Mouse (Mus musculus): Measurements from ENCODE around the gene Fgd5. TPM values are rescaled to one million over a fixed set of nuclear protein-coding genes. Genes with fewer than 3 reads are reported as not detected.

Fgd5 gene
- polyA plus RNA-seq, 1 experiment from 2014 or later, result 6.2 TPM

DNA sequence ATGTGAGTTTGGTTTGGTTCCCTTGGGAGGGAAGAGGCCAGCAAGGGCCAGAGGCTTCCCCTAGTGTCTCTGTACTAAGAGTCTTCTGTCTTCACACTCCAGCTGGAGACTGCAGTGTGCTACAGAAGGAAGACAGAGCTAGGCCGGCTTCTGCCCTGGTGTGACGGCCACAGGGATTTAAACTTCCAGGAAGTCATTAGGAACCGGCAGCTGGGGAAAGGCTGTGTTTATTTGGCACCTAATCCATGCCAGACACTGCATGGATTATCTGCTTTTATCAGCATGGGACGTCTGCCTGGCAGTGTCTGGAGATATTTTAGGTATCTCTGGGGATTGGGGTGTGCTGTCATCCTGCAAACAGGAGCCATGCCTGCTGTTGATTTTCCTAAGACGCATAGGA is 57.7 kb downstream of the Fgd5 start:
- WGBS, result 56% methylated on average over 5 of the region's 5 CpGs
- no peak overlapping the region for H3K27ac ChIP-seq (ENCODE audit: low read depth, low read length)
- ATAC-seq (ENCODE audit: insufficient read depth, low FRiP score, low TSS enrichment) (no peak), DNase-seq (ENCODE audit: low spot score) (no peak)
- H3K4me3 ChIP-seq (ENCODE audit: low read depth, low read length), result no peak overlapping the region
- H3K27me3 ChIP-seq (ENCODE audit: control insufficient read depth, insufficient read depth, low read length), result no peaks in the 10 kb centered on the region
- H3K36me3 ChIP-seq (ENCODE audit: control insufficient read depth, insufficient read depth, low read length), result no peaks in the 10 kb centered on the region
- no peak overlapping the region for H3K4me2 ChIP-seq (ENCODE audit: low read depth)
- H3K4me1 ChIP-seq (ENCODE audit: control insufficient read depth, insufficient read depth, low read length), result no peaks in the 10 kb centered on the region; the same call in 1 of the 2 replicates
- H3K9ac ChIP-seq (ENCODE audit: low read length), result no peak overlapping the region
- H3K9me3 ChIP-seq (ENCODE audit: control insufficient read depth, low read length), result no peaks in the 10 kb centered on the region

DNA sequence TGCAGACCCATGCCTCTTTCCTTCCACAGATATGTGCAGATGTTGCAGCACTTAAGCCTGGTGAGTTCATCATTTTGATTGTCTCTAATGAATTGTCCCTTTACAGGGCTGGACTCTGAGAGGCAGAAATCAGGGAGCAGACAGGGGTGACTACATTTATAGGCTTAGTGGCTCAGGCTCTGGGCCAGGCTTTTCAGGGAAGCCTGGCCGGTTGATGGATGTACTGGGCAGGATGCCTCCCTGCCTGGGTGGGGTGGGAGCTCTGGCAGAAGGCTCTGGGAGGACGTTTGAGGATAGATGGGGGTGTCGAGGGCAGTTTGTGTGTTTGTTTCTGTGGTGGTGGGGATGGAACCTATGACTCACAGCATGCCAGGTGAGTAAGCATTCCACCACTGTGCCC is 59.5 kb downstream of the Fgd5 start:
- Histone ChIP-seq H3K9ac (ENCODE audit: low read length) (no peak overlapping the region), H3K27ac (ENCODE audit: low read depth, low read length) (no peak overlapping the region), H3K4me1 (ENCODE audit: control insufficient read depth, insufficient read depth, low read length) (no peaks in the 10 kb centered on the region; the same call in 1 of the 2 replicates), H3K36me3 (ENCODE audit: control insufficient read depth, insufficient read depth, low read length) (no peaks in the 10 kb centered on the region), H3K27me3 (ENCODE audit: control insufficient read depth, insufficient read depth, low read length) (no peaks in the 10 kb centered on the region), H3K9me3 (ENCODE audit: control insufficient read depth, low read length) (no peaks in the 10 kb centered on the region), H3K4me2 (ENCODE audit: low read depth) (no peak overlapping the region), H3K4me3 (ENCODE audit: low read depth, low read length) (no peak overlapping the region)
- 71% methylated on average over 3 of the region's 3 CpGs for WGBS
- no peak for DNase-seq (ENCODE audit: low spot score)
- ATAC-seq (ENCODE audit: insufficient read depth, low FRiP score, low TSS enrichment), result no peak

DNA sequence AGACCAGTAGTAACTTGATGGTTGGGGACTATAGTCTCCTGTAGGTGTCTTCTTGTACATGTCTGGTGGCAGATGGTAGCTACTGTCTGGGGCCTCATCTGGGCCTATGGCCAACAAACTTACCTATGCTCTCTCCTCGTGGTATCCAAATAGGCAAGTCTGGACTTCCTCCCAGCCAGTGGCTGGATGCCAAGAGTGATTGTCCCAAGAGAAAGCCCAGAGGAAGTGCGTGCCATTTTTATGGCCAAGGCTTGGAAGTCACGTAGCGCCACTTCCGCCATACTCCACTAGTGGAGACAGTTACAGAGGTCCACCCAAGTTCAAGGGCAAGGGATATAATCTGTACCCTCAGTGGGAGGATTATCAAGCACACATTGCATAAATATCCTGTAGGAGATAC is 62.6 kb downstream of the Fgd5 start:
- Histone ChIP-seq H3K9ac (ENCODE audit: low read length) (no peak overlapping the region), H3K4me3 (ENCODE audit: low read depth, low read length) (no peak overlapping the region), H3K36me3 (ENCODE audit: control insufficient read depth, insufficient read depth, low read length) (no peaks in the 10 kb centered on the region), H3K4me2 (ENCODE audit: low read depth) (no peak overlapping the region), H3K27ac (ENCODE audit: low read depth, low read length) (no peak overlapping the region), H3K9me3 (ENCODE audit: control insufficient read depth, low read length) (no peaks in the 10 kb centered on the region), H3K27me3 (ENCODE audit: control insufficient read depth, insufficient read depth, low read length) (no peaks in the 10 kb centered on the region), H3K4me1 (ENCODE audit: control insufficient read depth, insufficient read depth, low read length) (no peaks in the 10 kb centered on the region)
- WGBS, result 90% methylated on average over 5 of the region's 5 CpGs
- ATAC-seq (ENCODE audit: insufficient read depth, low FRiP score, low TSS enrichment) (no peak), DNase-seq (ENCODE audit: low spot score) (no peak)

DNA sequence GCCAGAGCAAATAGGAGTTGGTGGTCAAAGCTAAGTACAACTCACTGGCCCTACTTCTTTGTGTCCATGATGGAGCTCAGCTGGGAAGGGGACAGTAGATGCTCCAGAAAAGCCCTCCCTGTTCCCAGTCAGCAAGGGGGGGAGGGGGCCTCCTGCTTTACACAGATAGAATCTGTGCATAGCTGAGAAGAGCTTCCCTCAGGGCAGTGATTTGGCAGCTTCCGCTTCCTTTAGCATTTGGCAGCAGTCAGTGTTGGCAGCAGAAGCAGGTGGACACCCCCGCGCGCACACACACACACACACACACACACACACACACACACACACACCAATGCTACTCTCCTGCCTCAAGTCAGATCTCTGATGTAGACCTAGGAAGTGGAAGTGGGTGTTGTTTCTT is 63.4 kb downstream of the Fgd5 start:
- 93% methylated on average over 4 of the region's 4 CpGs for WGBS
- Histone ChIP-seq H3K9ac (ENCODE audit: low read length) (no peak overlapping the region), H3K4me1 (ENCODE audit: control insufficient read depth, insufficient read depth, low read length) (no peaks in the 10 kb centered on the region), H3K4me2 (ENCODE audit: low read depth) (no peak overlapping the region), H3K27me3 (ENCODE audit: control insufficient read depth, insufficient read depth, low read length) (no peaks in the 10 kb centered on the region), H3K4me3 (ENCODE audit: low read depth, low read length) (no peak overlapping the region), H3K9me3 (ENCODE audit: control insufficient read depth, low read length) (no peaks in the 10 kb centered on the region), H3K36me3 (ENCODE audit: control insufficient read depth, insufficient read depth, low read length) (no peaks in the 10 kb centered on the region), H3K27ac (ENCODE audit: low read depth, low read length) (no peak overlapping the region)
- DNase-seq (ENCODE audit: low spot score), result no peak
- no peak for ATAC-seq (ENCODE audit: insufficient read depth, low FRiP score, low TSS enrichment)

DNA sequence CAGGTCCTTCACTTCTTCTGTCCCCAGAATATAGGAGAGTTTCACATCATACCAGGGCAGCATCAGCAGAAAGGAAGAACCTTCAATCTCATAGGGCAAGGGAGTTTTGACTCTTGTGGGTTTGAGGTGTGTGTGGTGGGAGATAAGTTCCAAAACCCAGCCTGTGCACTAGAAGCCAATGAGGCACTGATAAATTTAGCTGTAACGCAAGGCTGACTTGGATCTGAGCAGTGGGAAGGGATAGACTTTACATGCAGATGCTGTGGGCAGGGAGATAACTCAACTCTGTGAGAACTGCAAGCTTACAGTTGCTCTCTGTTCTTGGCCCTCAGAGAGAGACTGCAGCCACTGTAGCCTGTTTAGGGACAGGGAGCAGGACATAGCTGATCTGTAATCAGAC is 64.2 kb downstream of the Fgd5 start:
- WGBS, result 84% methylated on average over 1 of the region's 1 CpGs

DNA sequence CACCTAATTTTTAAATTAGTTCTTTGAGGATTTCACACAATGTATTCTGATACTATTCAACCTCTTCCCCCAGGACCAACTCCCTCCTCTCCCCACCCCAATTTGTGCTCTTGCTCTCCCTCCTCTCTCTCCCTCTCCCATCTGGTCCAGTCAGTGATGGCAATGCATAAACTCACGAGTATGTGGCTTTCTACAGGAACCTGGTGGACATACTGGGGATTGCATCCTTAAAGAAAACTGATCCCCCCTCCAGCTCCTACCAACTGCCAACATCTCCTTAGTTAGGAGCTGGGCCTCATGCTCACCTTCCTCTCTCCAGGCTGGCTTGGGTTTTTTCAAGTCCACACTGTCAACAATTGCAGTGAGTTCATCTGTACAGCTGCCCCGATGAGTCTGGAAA is 79.1 kb downstream of the Fgd5 start:
- Histone ChIP-seq H3K27me3 (ENCODE audit: control insufficient read depth, insufficient read depth, low read length) (no peaks in the 10 kb centered on the region), H3K27ac (ENCODE audit: low read depth, low read length) (no peak overlapping the region), H3K9ac (ENCODE audit: low read length) (no peak overlapping the region), H3K4me1 (ENCODE audit: control insufficient read depth, insufficient read depth, low read length) (no peaks in the 10 kb centered on the region), H3K4me2 (ENCODE audit: low read depth) (no peak overlapping the region), H3K36me3 (ENCODE audit: control insufficient read depth, insufficient read depth, low read length) (no peaks in the 10 kb centered on the region), H3K4me3 (ENCODE audit: low read depth, low read length) (no peak overlapping the region), H3K9me3 (ENCODE audit: control insufficient read depth, low read length) (no peaks in the 10 kb centered on the region)
- WGBS, result 50% methylated on average over 2 of the region's 2 CpGs
- DNase-seq (ENCODE audit: low spot score) (no peak), ATAC-seq (ENCODE audit: insufficient read depth, low FRiP score, low TSS enrichment) (no peak)

More for the DNA sequence above, 64.2 kb downstream of the Fgd5 start:
- H3K9ac ChIP-seq (ENCODE audit: low read length), result no peak overlapping the region
- H3K36me3 ChIP-seq (ENCODE audit: control insufficient read depth, insufficient read depth, low read length), result no peaks in the 10 kb centered on the region
- H3K27me3 ChIP-seq (ENCODE audit: control insufficient read depth, insufficient read depth, low read length), result no peaks in the 10 kb centered on the region
- no peak overlapping the region for H3K4me2 ChIP-seq (ENCODE audit: low read depth)
- no peak overlapping the region for H3K4me3 ChIP-seq (ENCODE audit: low read depth, low read length)
- no peaks in the 10 kb centered on the region for H3K9me3 ChIP-seq (ENCODE audit: control insufficient read depth, low read length)
- DNase-seq (ENCODE audit: low spot score) (no peak), ATAC-seq (ENCODE audit: insufficient read depth, low FRiP score, low TSS enrichment) (no peak)
- no peak overlapping the region for H3K27ac ChIP-seq (ENCODE audit: low read depth, low read length)
- H3K4me1 ChIP-seq (ENCODE audit: control insufficient read depth, insufficient read depth, low read length), result no peaks in the 10 kb centered on the region

DNA sequence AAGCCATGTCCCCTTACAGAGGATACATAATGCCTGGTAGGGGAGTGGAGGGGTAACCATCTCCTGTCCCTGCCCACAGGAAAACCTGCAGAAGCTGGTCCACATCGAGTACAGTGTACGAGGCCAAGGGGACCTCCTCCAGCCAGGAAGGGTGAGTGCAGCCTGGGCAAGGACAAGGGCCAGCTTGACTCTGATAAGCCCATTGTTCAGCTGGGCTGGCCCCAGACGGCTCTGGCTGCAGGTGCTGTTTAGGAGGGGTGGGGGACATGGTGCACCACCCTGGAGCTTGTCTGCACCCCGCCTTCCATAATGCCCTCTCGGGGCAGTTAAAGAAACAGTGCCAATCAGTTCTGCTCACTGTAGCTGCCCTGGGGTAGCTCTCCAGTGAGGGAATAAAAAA is 83.0 kb downstream of the Fgd5 start:
- ATAC-seq (ENCODE audit: insufficient read depth, low FRiP score, low TSS enrichment), result no peak

DNA sequence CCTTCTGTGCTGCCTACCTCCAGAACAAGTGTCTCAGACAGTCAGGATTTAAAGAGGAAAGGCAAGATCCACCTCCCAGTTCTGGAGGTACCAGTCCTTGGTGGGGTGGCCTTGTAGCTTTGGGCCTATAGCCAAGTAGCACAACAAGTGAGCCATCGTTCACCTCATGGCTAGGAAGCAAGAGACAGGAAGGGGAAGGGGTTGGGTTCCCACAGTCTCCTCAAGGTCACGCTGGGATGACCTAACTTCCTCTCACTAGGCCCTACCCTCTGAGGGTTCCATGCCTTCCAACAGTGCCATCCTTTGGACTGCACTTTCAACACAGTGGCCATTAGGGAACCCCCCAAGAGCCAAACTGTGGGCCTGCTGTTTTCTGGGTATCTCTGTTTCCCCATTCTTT is 84.8 kb downstream of the Fgd5 start:
- DNase-seq (ENCODE audit: low spot score) (no peak), ATAC-seq (ENCODE audit: insufficient read depth, low FRiP score, low TSS enrichment) (no peak)
- H3K27ac ChIP-seq (ENCODE audit: low read depth, low read length), result no peak overlapping the region
- H3K4me3 ChIP-seq (ENCODE audit: low read depth, low read length), result no peak overlapping the region
- H3K36me3 ChIP-seq (ENCODE audit: control insufficient read depth, insufficient read depth, low read length), result no peaks in the 10 kb centered on the region
- H3K9me3 ChIP-seq (ENCODE audit: control insufficient read depth, low read length), result no peaks in the 10 kb centered on the region
- H3K4me2 ChIP-seq (ENCODE audit: low read depth), result no peak overlapping the region
- H3K27me3 ChIP-seq (ENCODE audit: control insufficient read depth, insufficient read depth, low read length), result no peaks in the 10 kb centered on the region
- no peaks in the 10 kb centered on the region for H3K4me1 ChIP-seq (ENCODE audit: control insufficient read depth, insufficient read depth, low read length)
- no peak overlapping the region for H3K9ac ChIP-seq (ENCODE audit: low read length)
- WGBS, result 93% methylated on average over 2 of the region's 2 CpGs

More for the DNA sequence above, 83.0 kb downstream of the Fgd5 start:
- WGBS, result 62% methylated on average over 5 of the region's 5 CpGs
- no peaks in the 10 kb centered on the region for H3K36me3 ChIP-seq (ENCODE audit: control insufficient read depth, insufficient read depth, low read length)
- no peaks in the 10 kb centered on the region for H3K9me3 ChIP-seq (ENCODE audit: control insufficient read depth, low read length)
- no peak overlapping the region for H3K4me2 ChIP-seq (ENCODE audit: low read depth)
- no peak overlapping the region for H3K9ac ChIP-seq (ENCODE audit: low read length)
- H3K4me1 ChIP-seq (ENCODE audit: control insufficient read depth, insufficient read depth, low read length), result no peaks in the 10 kb centered on the region
- no peaks in the 10 kb centered on the region for H3K27me3 ChIP-seq (ENCODE audit: control insufficient read depth, insufficient read depth, low read length)
- no peak overlapping the region for H3K4me3 ChIP-seq (ENCODE audit: low read depth, low read length)
- no peak overlapping the region for H3K27ac ChIP-seq (ENCODE audit: low read depth, low read length)
- no peak for DNase-seq (ENCODE audit: low spot score)

DNA sequence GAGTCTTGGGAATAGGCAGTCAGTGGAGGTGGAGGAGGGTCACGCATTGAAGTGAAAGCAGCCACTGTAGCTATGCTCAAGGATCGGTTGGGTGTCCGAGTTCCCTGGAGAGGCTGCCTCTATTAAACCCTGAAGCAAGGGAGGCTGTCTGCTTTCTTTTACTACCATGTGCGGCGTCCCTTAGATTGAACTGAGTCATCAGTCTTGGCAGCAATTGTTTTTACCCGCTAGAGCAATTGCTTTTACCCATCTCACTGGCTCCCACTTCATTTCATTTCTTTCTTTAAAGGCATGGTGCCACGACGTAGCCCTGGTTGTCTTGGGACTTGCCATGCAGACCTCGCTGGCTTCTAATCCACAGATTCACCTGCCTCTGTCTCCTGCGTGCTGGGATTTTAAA is 85.4 kb downstream of the Fgd5 start:
- WGBS, result 75% methylated on average over 10 of the region's 10 CpGs
- H3K36me3 ChIP-seq (ENCODE audit: control insufficient read depth, insufficient read depth, low read length), result no peaks in the 10 kb centered on the region
- H3K4me1 ChIP-seq (ENCODE audit: control insufficient read depth, insufficient read depth, low read length), result no peaks in the 10 kb centered on the region
- H3K9ac ChIP-seq (ENCODE audit: low read length), result no peak overlapping the region
- H3K27ac ChIP-seq (ENCODE audit: low read depth, low read length), result no peak overlapping the region
- no peaks in the 10 kb centered on the region for H3K27me3 ChIP-seq (ENCODE audit: control insufficient read depth, insufficient read depth, low read length)
- ATAC-seq (ENCODE audit: insufficient read depth, low FRiP score, low TSS enrichment) (no peak), DNase-seq (ENCODE audit: low spot score) (no peak)
- H3K4me2 ChIP-seq (ENCODE audit: low read depth), result no peak overlapping the region
- H3K4me3 ChIP-seq (ENCODE audit: low read depth, low read length), result no peak overlapping the region
- no peaks in the 10 kb centered on the region for H3K9me3 ChIP-seq (ENCODE audit: control insufficient read depth, low read length)

Data from neural tube, embryonic 11.5 days (tissue).